Mouse (Mus musculus): Measurements from ENCODE around the gene Sept5. TPM values are rescaled to one million over a fixed set of nuclear protein-coding genes. Genes with fewer than 3 reads are reported as not detected.

Sept5 gene
- total RNA-seq, 2 experiments from 2014 or later, result 3.1 to 6.1 TPM

DNA sequence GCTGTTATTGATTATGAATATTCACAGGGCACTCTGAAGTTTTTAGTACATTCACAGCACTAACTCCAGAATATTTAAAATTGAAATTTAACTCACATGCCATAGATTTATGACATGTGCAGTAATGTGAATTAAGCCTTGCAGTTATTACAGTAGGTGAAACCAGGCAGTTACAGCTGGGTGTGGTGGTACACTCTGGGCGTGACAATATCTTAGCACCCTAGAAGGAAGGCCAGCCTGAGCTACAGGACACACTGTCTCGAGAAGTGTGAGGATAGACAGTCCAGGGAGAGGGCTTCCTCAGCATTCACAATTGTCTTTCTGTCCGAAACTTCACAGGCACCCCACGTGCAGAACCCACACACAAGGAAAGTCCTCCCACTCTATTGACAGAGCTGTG is 14.7 kb upstream of the Sept5 start:
- H3K27ac ChIP-seq, result no peak overlapping the region
- no peak overlapping the region for H3K4me3 ChIP-seq
- intact Hi-C loops (cut with DNase I), result no loop called here
- DNase-seq, result no peak
- no peak for TF ChIP-seq CTCF (IDR thresholded peaks at IDR 0.05)

DNA sequence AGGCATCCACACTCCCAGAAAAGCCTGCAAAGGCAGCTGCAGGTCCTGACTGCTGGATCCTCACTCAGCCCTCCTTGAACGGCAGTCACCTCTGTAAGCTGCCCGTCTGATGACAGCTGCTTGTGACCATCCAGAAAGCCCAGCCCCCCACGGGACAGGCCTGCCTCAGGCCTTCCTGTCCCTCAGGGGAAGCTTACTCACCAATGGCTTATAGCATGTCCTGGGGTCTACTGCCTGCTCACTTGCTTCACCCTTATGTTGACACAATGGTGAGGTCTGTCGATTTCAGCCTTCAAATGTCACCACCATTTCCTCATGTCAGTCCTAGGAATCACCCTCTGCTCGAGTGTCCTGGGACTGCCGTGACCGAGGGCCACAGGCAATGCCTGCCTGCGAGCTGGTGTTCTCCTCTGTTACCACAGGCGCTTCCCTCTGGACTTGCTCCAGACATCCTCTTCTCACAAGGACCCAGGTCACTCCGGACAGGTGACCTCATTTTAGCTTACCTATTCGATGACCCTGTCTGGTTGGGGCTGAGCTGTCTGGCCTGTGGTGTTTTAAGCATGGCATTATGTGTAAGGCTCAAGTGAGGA is 13.7 kb upstream of the Sept5 start:
- intact Hi-C loops (cut with DNase I), result no loop called here
- Histone ChIP-seq H3K4me3 (no peak overlapping the region), H3K27ac (no peak overlapping the region)
- TF ChIP-seq CTCF (IDR thresholded peaks at IDR 0.05), result no peak
- DNase-seq, result no peak

DNA sequence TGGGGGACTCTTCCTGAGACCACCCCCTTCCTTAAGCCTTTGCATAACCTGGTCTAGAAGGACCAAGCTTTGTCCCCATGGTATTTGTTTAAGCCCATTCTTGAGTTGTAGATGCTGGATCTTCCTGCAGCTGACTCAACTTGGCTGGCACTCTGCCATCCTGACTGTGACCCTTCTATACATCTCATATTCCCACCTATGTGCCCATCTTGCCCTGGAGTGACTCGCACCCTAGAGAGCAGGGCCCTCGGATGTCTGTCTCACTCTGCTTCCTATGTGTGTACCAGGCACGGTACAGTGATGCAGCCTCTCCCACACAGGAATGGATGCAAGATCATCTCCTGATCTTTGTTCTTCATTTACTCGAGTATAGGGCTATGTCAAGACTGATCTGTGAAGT is 13.1 kb upstream of the Sept5 start:
- TF ChIP-seq CTCF (IDR thresholded peaks at IDR 0.05), result no peak
- no peak for DNase-seq
- intact Hi-C loops (cut with DNase I), result no loop called here
- Histone ChIP-seq H3K27ac (no peak overlapping the region), H3K4me3 (no peak overlapping the region)

DNA sequence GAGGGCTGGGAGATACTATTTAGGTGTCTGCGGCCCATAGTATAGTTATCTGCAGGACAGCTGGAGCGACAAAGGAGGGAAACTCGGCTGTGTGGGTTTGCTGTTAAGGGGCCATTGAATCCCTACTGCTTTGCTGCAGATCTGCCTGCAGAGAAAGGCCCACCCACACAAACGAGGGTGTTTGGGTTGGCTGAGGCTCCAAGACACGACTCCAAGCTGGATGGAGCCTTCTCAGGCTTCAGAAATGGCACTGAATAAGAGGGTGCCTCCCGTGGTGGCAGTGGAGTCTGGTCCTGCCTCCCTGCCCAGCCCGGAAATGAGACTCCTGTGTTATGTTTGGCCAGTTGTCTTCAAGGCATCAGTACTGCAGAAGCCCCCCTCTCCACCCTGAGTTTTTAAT is 12.5 kb upstream of the Sept5 start:
- no peak for DNase-seq
- Histone ChIP-seq H3K4me3 (no peak overlapping the region), H3K27ac (no peak overlapping the region)
- TF ChIP-seq CTCF (IDR thresholded peaks at IDR 0.05), result no peak
- intact Hi-C loops (cut with DNase I), result no loop called here

DNA sequence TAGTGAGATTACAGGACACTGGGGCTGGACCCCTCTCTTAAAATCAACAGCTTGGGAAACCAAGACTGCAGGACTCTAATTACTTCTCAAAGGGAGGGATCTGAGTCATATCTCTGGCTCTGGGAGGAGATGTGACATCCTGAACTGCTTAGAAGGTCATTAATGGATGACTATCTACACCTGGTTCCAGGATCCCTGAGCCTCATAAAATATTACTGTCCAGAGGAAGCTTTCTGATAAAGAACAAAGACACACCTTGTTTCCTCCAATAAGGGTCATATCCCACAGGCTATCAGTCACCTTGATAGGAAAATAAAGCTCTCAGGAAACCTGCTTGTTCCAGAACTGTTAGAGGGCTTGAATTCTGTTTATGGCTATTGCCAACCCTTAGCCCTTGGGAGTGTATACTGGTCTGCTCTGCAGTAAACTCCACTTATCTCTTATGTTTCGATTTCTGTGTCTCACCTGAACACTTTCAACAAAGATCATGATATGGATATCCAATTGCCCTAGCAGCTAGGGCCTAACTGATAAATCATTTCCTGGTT is 9.7 kb upstream of the Sept5 start:
- intact Hi-C loops (cut with DNase I), result no loop called here
- no peak for DNase-seq
- TF ChIP-seq CTCF (IDR thresholded peaks at IDR 0.05), result no peak
- no peak overlapping the region for H3K4me3 ChIP-seq
- H3K27ac ChIP-seq, result no peak overlapping the region

DNA sequence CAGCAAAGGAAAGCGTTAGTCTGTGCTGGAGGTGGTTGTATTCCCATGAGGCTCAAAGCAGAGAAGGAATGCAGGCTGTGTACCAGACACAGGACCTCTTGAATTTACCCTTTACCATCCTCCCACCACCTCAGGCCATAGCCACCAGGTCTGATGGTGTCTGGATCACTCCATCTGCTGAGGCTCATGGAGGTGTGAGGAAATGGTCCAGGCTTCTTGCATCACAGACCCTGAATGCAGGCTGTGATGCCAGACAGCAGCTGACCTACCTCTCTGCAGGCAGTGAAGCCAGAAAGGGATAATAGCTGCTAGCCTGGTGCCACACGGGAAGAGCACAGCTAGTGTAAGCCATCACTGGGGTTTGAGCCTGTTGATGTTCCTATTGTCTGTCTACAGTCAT is 8.6 kb upstream of the Sept5 start:
- Histone ChIP-seq H3K27ac (no peak overlapping the region), H3K4me3 (no peak overlapping the region)
- intact Hi-C loops (cut with DNase I), result no loop called here
- no peak for TF ChIP-seq CTCF (IDR thresholded peaks at IDR 0.05)
- DNase-seq, result no peak

DNA sequence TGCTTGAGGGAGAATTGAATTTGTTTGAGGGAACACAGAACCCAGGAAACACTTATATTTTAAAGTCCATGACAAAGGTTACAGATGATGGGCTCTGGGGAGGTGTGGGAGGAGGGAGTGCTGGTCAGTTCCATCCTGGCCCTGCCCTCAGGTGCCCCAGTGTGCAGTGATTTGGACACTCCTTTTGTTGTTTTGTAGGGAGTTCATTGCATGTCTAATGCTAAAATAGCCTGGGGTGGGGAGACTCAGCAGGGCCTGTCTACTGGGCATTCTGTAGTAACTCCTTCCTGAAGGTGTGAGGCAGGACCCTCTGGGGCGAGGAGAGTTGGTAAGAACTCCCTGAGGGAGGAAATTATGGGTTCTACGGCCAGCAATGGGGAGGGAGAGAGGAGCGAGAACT is 7.0 kb upstream of the Sept5 start:
- no peak for TF ChIP-seq CTCF (IDR thresholded peaks at IDR 0.05)
- intact Hi-C loops (cut with DNase I), result no loop called here
- H3K27ac ChIP-seq, result no peak overlapping the region

DNA sequence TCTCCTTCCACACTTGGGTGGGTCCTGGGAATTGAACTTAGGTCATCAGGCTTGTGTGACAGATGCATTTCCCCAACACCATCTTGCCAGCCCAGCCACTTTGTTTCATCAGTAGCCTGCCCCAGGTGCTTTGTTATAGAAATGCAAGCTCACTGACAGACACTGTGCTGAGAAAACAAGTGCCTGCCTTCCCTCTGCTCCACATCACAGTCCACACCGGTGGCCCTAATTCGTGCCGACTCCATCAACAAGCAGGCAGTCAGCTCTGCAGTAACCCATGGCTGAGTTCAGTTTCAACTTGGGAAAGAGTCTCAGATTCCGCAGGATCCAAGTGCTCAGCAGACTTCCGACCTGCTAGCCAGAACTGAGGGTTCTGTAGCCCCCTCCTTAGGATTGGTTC is 6.6 kb upstream of the Sept5 start:
- no peak for TF ChIP-seq CTCF (IDR thresholded peaks at IDR 0.05)
- no peak overlapping the region for H3K4me3 ChIP-seq
- no peak overlapping the region for H3K27ac ChIP-seq
- intact Hi-C loops (cut with DNase I), result no loop called here
- DNase-seq, result no peak

More for the DNA sequence above, 7.0 kb upstream of the Sept5 start:
- H3K4me3 ChIP-seq, result no peak overlapping the region
- no peak for DNase-seq

DNA sequence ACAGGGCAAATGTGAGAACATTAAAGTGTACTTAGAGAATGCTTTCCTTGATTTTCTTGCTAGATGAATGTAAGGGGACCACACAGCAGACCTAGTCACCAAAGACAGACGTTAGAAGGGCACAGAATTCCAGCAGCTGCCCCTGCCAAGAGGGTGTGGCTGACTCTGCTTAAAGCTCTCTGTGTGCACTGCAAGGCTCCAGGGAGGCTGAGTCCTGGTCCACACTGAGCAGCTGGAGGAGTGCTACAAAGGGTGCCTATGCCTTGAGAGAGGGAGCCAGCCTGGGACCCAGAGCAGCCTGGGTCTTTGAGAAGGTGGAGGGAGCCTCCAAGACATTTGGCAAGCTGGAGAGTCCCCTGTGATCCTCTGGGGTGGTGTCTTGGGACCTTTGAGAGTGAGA is 3.6 kb upstream of the Sept5 start:
- intact Hi-C loops (cut with DNase I), result no loop called here
- TF ChIP-seq CTCF (IDR thresholded peaks at IDR 0.05), result no peak
- DNase-seq, result no peak
- Histone ChIP-seq H3K27ac (no peak overlapping the region), H3K4me3 (no peak overlapping the region)

DNA sequence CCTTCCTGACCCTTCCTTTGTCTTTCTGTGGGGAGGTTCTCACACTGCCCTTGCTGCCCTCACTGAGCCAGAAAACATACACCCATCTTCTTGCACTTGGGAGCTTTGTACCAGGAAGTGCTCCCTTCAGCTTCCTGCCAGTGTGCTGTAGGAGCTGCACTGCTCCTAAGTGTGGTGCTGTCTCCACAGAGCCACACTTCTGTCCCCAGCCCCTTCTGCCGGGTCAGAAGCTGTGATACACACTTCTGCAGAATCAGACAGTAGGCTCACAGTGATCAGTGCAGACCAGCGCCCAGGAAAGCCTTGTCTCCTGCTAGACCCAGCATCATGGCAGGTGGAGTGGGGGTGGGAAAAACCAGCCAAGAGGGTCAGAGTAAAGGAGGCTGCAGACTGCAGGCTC is 3.1 kb upstream of the Sept5 start:
- Histone ChIP-seq H3K27ac (no peak overlapping the region), H3K4me3 (no peak overlapping the region)
- no peak for TF ChIP-seq CTCF (IDR thresholded peaks at IDR 0.05)
- no peak for DNase-seq
- intact Hi-C loops (cut with DNase I), result no loop called here

DNA sequence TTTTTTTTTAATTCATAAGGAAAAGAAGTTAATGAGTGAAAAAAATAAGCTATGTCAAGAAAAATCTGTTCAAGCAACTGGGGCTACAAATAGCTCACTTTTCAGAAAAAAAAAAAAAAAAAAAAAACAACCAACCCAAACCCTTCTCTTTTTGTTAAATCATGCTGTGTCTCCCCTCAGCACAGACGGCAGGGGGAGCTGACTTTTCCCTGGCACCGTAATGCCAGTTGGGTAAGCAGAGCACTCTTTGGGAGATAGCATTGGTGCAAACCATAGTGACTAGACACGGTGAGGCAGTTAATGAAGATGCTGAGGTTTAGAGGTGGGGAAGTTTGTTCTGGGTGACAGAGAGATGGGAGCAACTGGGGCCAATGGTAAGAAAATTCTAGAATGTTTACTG is 2.3 kb upstream of the Sept5 start:
- intact Hi-C loops (cut with DNase I), result no loop called here
- H3K27ac ChIP-seq, result no peak overlapping the region
- no peak for DNase-seq

DNA sequence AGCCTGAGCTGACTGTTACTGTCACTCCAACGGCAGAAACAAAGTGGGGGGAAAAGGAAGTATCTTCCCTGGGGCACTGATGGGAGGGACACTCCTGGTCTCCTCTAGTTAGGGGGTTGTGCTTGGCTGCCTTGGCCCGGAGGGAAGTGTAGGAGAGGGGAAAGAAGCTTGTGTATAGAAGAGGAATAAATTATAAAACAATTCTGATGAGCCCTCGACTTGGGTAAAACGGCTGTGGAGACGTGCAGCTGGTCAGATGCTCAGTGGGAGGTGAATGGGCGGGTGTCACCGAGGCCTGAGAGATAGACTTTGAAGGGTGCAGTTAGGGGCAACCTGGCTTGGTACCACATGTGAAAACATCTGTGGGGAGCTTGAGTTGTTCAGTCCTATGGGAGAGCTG is 1.4 kb upstream of the Sept5 start:
- Histone ChIP-seq H3K27ac (no peak overlapping the region), H3K4me3 (no peak overlapping the region)
- intact Hi-C loops (cut with DNase I), result no loop called here
- TF ChIP-seq CTCF (IDR thresholded peaks at IDR 0.05), result no peak
- no peak for DNase-seq

More for the DNA sequence above, 2.3 kb upstream of the Sept5 start:
- no peak overlapping the region for H3K4me3 ChIP-seq
- TF ChIP-seq CTCF (IDR thresholded peaks at IDR 0.05), result no peak; the same call in 1 of the 2 replicates

DNA sequence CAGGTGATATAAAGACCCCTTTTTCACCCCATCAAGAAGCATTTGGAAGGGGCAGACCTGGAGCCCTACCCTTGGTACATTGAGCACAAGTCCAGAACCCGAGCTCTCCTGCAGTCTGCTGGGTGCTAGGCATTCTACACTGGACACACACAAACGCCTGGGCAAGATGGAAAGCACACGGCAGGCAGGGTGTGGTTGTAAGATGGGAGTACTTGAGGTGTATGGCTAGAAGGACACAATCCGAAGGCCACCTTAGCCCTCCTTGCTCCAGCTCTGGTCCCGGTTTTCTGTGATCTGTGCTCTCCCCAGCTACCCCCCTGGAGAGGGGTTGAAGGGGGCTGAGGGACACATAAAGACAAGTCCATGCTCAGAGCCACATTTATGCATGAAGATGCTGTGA is 537 bp upstream of the Sept5 start:
- 0 out of 2 replicates have a peak overlapping the region, but pooled peaks have one; percentile 48 for H3K27ac ChIP-seq
- peak overlapping the region; percentile 91 for H3K4me3 ChIP-seq
- no peak for DNase-seq
- intact Hi-C loops (cut with DNase I), result no loop called here
- no peak for TF ChIP-seq CTCF (IDR thresholded peaks at IDR 0.05)

DNA sequence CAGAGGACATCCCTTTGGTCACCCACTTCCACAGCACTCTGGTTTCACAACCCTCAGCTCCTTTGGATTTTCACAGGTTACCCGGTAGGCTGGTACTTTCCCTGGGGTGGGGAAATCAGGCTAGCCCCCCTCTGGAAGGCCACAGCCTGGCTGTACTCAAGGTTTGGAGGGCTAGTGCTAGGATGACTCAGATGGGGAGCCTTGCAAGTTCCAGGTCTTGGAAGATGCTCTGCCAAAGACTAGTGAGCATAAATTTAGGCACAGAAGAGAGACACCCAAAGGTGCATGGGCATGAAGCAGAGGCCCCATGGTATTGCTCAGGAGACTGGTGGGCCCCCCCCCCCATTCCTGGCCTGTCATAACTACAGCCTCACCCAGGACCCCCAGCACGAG is 810 bp downstream of the Sept5 start:
- intact Hi-C loops (cut with DNase I), result loop anchor here (5.0 kb wide), 1 partner anchor 168 kb away; no protein-coding TSS in a partner anchor

More for the DNA sequence above, 810 bp downstream of the Sept5 start:
- DNase-seq, result no peak
- peak overlapping the region; percentile 82 for H3K27ac ChIP-seq
- H3K4me3 ChIP-seq, result peak overlapping the region; percentile 91
- TF ChIP-seq CTCF (IDR thresholded peaks at IDR 0.05), result no peak

Data from gastrocnemius, adult 2 months (tissue).